In the genomic region with DNA sequence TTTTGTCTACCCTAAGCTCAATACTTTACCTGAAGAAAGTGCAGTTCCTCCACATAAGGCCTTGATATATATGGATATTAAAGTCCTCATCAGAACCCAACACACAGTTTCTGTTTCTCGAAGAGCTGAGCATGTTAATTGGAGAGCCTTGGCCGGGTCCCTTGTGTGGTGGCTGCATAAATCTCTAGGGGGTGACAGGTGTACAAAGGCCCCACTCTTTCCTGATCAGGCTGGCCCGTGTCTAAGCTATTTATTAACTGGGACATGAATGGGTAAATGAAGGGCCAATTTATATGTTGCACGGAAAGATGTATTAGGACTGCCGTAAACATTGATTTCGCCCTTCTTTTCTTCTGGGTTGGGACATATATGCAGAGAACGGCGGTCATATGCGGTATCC, we compare ENCODE assay signal across 25 mouse cellular contexts.
DNase-seq lines count a peak whose midpoint lies in the region; ATAC-seq lines count a peak whose summit lies in the region.
"Had no signal": no experiment of that assay in that cellular context is flagged by ENCODE, and none has a peak within 500 bp of the region (broad histone marks: within the 10 kb centered on the region; RNA-seq: fewer than 3 reads in every experiment).

No protein-coding gene starts in this region.

- H3K36me3 ChIP-seq in kidney, embryonic 16.5 days (ENCODE audit: insufficient read depth, low read length) = no peaks in the 10 kb centered on the region
- no peaks in the 10 kb centered on the region for H3K36me3 ChIP-seq in neural tube, embryonic 13.5 days
- H3K36me3 ChIP-seq in limb, embryonic 10.5 days = no peaks in the 10 kb centered on the region
- H3K36me3 ChIP-seq: embryonic facial prominence, embryonic 15.5 days; forebrain, embryonic 10.5 days; G1E; hindbrain, embryonic 12.5 days had no signal

- ATAC-seq in kidney, embryonic 16.5 days (ENCODE audit: low FRiP score, low TSS enrichment) = 0 out of 2 replicates have a peak, but pooled peaks have one; percentile 59
- peak; percentile 60; the same call in 1 of the 2 replicates for ATAC-seq in neural tube, embryonic 13.5 days (ENCODE audit: low read depth)
- ATAC-seq: CD4-positive, CD25-positive, alpha-beta regulatory T cell, adult 4 months; forebrain, embryonic 14.5 days had no signal

- H3K4me3 ChIP-seq in kidney, embryonic 16.5 days (ENCODE audit: low read length) = no peak overlapping the region
- no peak overlapping the region for H3K4me3 ChIP-seq in neural tube, embryonic 13.5 days
- H3K4me3 ChIP-seq in limb, embryonic 10.5 days = no peak overlapping the region
- H3K4me3 ChIP-seq: embryonic facial prominence, embryonic 15.5 days; erythroblast, embryonic 14.5 days; forebrain, embryonic 10.5 days; hindbrain, embryonic 12.5 days had no signal

- no peaks in the 10 kb centered on the region for H3K9me3 ChIP-seq in kidney, embryonic 16.5 days (ENCODE audit: low read length)
- H3K9me3 ChIP-seq in neural tube, embryonic 13.5 days = no peaks in the 10 kb centered on the region
- no peaks in the 10 kb centered on the region for H3K9me3 ChIP-seq in limb, embryonic 10.5 days (replicated peaks)
- H3K9me3 ChIP-seq: embryonic facial prominence, embryonic 15.5 days; forebrain, embryonic 10.5 days; G1E; hindbrain, embryonic 12.5 days had no signal

- 52% methylated on average over 9 of the region's 9 CpGs for WGBS in kidney, embryonic 16.5 days
- WGBS in neural tube, embryonic 13.5 days = 13% methylated on average over 9 of the region's 9 CpGs
- WGBS in limb, embryonic 10.5 days = 84% methylated on average over 9 of the region's 9 CpGs

- H3K4me2 ChIP-seq in kidney, embryonic 16.5 days (replicated peaks; ENCODE audit: low read depth, low read length) = no peak overlapping the region
- H3K4me2 ChIP-seq in neural tube, embryonic 13.5 days = no peak overlapping the region
- H3K4me2 ChIP-seq: embryonic facial prominence, embryonic 15.5 days; hindbrain, embryonic 12.5 days had no signal

- peaks cover 7% of the 10 kb centered on the region; the same call in 1 of the 2 replicates for H3K4me1 ChIP-seq in kidney, embryonic 16.5 days (ENCODE audit: insufficient read depth, low read length)
- peaks cover 27% of the 10 kb centered on the region for H3K4me1 ChIP-seq in neural tube, embryonic 13.5 days (replicated peaks)
- no peaks in the 10 kb centered on the region for H3K4me1 ChIP-seq in limb, embryonic 10.5 days
- H3K4me1 ChIP-seq: embryonic facial prominence, embryonic 15.5 days had no signal

- peak; percentile 20 for DNase-seq in embryo, embryonic 10 days (ENCODE audit: low spot score)
- no peak for DNase-seq in embryo, embryonic 9.5 days (ENCODE audit: extremely low spot score)
- DNase-seq in kidney, adult 18-20 months = no peak
- peak; percentile 24 for DNase-seq in embryo, embryonic 11 days
- DNase-seq in left cerebral cortex, adult 18-20 months (ENCODE audit: low spot score in 2 of 2) = no peak
- no peak for DNase-seq in limb, embryonic 10.5 days (ENCODE audit: low spot score)
- DNase-seq: adrenal gland, adult 8-10 months; adrenal gland, postnatal 36 days; B cell, adult 2 months; cerebellum, adult 11 months; cerebellum, adult 8-10 months; cerebellum, postnatal 14 days; gastrocnemius, postnatal 36 days; heart, adult 11 months; heart, postnatal 10 days; heart, postnatal 4 days had no signal

- no peak overlapping the region for H3K9ac ChIP-seq in kidney, embryonic 16.5 days (replicated peaks; ENCODE audit: low read length)
- H3K9ac ChIP-seq in neural tube, embryonic 13.5 days = 0 out of 2 replicates have a peak overlapping the region, but pooled peaks have one; percentile 22
- H3K9ac ChIP-seq: embryonic facial prominence, embryonic 15.5 days; hindbrain, embryonic 12.5 days had no signal

- no peaks in the 10 kb centered on the region for H3K27me3 ChIP-seq in kidney, embryonic 16.5 days (ENCODE audit: insufficient read depth, low read length)
- H3K27me3 ChIP-seq in neural tube, embryonic 13.5 days = peaks cover 74% of the 10 kb centered on the region
- H3K27me3 ChIP-seq in limb, embryonic 10.5 days (ENCODE audit: low read depth, poor library complexity, severe bottlenecking) = peaks cover 7% of the 10 kb centered on the region; the same call in 1 of the 2 replicates
- H3K27me3 ChIP-seq: embryonic facial prominence, embryonic 15.5 days had no signal

- H3K27ac ChIP-seq in kidney, embryonic 16.5 days (ENCODE audit: low read length) = no peak overlapping the region
- H3K27ac ChIP-seq in neural tube, embryonic 13.5 days (replicated peaks) = no peak overlapping the region
- no peak overlapping the region for H3K27ac ChIP-seq in limb, embryonic 10.5 days
- H3K27ac ChIP-seq: embryonic facial prominence, embryonic 15.5 days; forebrain, embryonic 10.5 days; hindbrain, embryonic 12.5 days had no signal

Comparison
In these comparisons a context has a peak if more than half of its experiments do, and no peak if none do; other contexts are left out.
1. DNase-seq: peak in embryo, embryonic 10 days (single experiment) and embryo, embryonic 11 days (single experiment); none in embryo, embryonic 9.5 days (single experiment), kidney, adult 18-20 months (single experiment), left cerebral cortex, adult 18-20 months (0 of 2) and limb, embryonic 10.5 days (single experiment).